Mouse (Mus musculus): Measurements from ENCODE around the gene P4hb. TPM values are rescaled to one million over a fixed set of nuclear protein-coding genes. Genes with fewer than 3 reads are reported as not detected.
A peak's percentile ranks its signal among the peaks of the same experiment; 100 is the strongest.
"Not testable (repeated sequence)": the region's sequence is repeated elsewhere in the genome, so short reads cannot be mapped to it uniquely, and the experiment has no call there.

P4hb gene
- total RNA-seq, 2 experiments from 2014 or later, result 136 to 138 TPM

GRCm38 (mm10) chr11:120600716-120601115 lies 27.7 kb upstream of the P4hb start:
- intact Hi-C loops (cut with DNase I), result no loop called here
- no peak for DNase-seq (ENCODE audit: extremely low spot score in 1 of 2, low spot score in 2 of 2)

GRCm38 (mm10) chr11:120598990-120599549 lies 26.0 kb upstream of the P4hb start:
- intact Hi-C loops (cut with DNase I), result no loop called here

GRCm38 (mm10) chr11:120598283-120598989 lies 25.4 kb upstream of the P4hb start, which contains the start of the genes Alyref and Anapc11:
TSS of gene Alyref (minus strand) at chr11:120598365.
TSS of gene Anapc11 (plus strand) at chr11:120598421.
- peak; percentile 89 to 97 for DNase-seq (ENCODE audit: extremely low spot score in 1 of 2, low spot score in 2 of 2)
- intact Hi-C loops (cut with DNase I), result no loop called here

More at GRCm38 (mm10) chr11:120598990-120599549, 26.0 kb upstream of the P4hb start:
- no peak for DNase-seq (ENCODE audit: extremely low spot score in 1 of 2, low spot score in 2 of 2)

- DNase-seq (ENCODE audit: extremely low spot score in 1 of 2, low spot score in 2 of 2), result peak in 1 of 2 experiments; percentile 49
- intact Hi-C loops (cut with DNase I), result no loop called here
These were observed 24.5 kb upstream of the P4hb start for GRCm38 (mm10) chr11:120597240-120598235.

GRCm38 (mm10) chr11:120588531-120588930 lies 15.5 kb upstream of the P4hb start:
- intact Hi-C loops (cut with DNase I), result no loop called here
- DNase-seq (ENCODE audit: extremely low spot score in 1 of 2, low spot score in 2 of 2), result no peak

GRCm38 (mm10) chr11:120583937-120584336 lies 10.9 kb upstream of the P4hb start:
- intact Hi-C loops (cut with DNase I), result no loop called here
- no peak for DNase-seq (ENCODE audit: extremely low spot score in 1 of 2, low spot score in 2 of 2)

- intact Hi-C loops (cut with DNase I); DNase-seq (ENCODE audit: extremely low spot score in 1 of 2, low spot score in 2 of 2): not testable (repeated sequence)
These were observed 9.9 kb upstream of the P4hb start for GRCm38 (mm10) chr11:120582982-120583293.

DNA sequence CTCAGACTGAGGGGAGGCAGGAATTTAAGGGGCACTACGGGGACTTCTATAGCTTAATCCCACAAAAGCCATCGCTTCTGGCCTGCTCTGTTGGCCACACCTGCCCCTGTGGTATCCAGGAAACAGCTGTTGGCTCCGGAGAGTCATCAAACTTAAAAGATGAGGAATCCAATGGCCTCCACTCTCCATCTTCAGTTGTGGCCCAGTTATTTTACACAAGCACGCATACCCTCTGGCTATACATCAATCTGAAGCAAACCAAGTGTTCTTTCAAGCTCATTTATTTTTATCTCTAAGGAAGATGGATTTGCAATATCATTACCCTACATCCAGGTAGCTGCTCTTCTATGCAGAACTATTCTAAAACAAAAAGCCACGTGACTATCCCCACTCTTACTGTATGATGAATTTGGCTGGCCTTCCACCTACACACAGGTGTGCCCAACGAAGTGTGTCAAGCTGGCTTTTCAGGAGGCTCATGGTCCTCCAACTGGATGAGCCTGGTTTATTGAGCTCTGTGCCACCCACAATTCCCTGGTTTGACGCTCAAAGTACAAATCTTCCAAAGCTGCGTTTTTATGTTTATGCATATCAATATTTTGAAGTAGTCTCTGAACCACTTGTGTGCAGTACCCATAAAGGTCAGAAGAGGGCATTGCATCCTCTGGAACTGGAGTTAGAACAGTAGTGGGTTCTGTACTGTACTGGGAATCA lies 9.4 kb upstream of the P4hb start:
- intact Hi-C loops (cut with DNase I), result no loop called here
- DNase-seq (ENCODE audit: extremely low spot score in 1 of 2, low spot score in 2 of 2), result no peak

GRCm38 (mm10) chr11:120581490-120582267 lies 8.6 kb upstream of the P4hb start, which contains the start of gene Arhgdia:
TSS of gene Arhgdia (minus strand) at chr11:120581624.
- peak; percentile 84 to 94 for DNase-seq (ENCODE audit: extremely low spot score in 1 of 2, low spot score in 2 of 2)
- intact Hi-C loops (cut with DNase I), result no loop called here

DNA sequence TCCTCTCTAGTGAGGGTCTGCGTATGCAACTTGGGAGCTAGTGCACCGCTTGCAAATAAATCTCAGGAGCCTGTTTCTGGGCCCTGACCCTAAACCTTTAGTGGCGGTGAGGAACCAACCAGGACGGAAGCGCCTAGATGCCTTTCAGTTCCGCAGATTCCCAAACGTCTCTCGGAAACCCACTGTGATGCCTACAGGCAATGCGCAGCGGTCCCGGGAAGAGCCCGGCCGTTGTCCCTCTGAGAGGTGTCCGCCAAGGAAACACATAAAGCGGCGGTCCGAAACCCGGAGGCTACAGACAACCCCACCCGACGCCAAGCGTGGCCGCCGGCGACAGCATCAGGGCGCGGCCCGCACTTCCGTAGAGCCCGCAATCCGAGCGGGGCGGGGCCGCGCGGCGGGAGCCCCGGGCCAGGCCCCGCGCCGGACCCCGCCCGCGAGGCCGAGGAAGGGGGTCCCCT lies 7.8 kb upstream of the P4hb start:
- intact Hi-C loops (cut with DNase I), result no loop called here
- peak in 1 of 2 experiments; percentile 70 for DNase-seq (ENCODE audit: extremely low spot score in 1 of 2, low spot score in 2 of 2)

DNA sequence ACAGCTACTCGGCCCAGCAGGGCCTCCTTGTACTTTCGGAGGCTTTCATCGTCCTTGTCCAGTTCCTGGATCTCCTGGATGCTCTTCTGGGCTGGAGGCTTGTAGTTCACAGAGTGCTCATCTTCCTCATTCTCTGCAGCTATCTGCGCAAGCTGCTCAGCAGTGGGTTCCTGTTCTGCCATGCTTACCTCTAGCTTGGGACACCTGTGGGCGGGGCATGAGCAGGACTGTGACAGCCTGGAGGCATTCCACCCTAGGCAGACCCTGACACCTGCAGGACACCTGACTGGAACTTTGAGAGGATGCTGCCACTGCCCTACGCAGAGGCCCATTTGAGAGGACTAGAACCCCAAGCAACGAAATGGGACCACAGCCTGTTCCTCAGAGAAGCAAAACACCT lies 7.1 kb upstream of the P4hb start:
- no peak for DNase-seq (ENCODE audit: extremely low spot score in 1 of 2, low spot score in 2 of 2)
- intact Hi-C loops (cut with DNase I), result no loop called here

DNA sequence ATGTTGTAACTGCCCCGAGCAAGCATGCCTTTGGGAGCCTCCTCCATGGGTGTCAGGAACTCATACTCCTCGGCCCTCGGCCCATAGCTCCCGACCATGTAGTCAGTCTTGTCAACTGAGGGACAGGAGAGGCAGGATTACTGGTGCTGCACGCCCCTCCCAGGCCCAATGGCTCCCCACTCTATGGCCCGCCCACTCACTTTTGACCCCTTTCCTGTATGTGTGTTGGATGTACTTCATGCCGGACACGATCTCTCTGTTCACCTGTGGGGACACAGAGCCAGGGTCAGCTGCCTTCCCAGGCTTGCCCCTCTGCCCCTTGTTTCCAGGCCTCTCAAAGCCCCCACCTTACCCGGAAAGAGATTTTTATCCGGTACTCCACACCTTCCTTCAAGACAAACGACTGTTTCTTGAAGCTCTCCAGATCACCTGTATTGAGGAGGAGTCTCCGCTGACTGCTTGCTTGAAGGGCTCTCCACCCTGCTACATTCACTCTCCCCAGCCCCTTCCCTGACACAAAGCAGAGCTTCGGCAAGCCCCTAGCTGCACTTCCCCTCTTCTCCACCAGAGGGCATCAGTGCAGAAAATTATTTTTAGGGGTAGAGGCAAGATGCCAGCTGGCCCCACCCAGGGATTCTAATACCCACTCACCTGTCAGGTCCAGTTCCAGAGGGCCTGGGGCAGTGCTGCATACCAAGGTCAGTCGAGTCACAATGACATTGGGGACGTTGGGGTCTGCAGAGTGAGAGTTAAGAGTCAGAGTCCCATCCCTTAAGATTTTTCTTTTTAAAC lies 6.5 kb upstream of the P4hb start:
- intact Hi-C loops (cut with DNase I), result no loop called here
- peak in 1 of 2 experiments; percentile 78 for DNase-seq (ENCODE audit: extremely low spot score in 1 of 2, low spot score in 2 of 2)

DNA sequence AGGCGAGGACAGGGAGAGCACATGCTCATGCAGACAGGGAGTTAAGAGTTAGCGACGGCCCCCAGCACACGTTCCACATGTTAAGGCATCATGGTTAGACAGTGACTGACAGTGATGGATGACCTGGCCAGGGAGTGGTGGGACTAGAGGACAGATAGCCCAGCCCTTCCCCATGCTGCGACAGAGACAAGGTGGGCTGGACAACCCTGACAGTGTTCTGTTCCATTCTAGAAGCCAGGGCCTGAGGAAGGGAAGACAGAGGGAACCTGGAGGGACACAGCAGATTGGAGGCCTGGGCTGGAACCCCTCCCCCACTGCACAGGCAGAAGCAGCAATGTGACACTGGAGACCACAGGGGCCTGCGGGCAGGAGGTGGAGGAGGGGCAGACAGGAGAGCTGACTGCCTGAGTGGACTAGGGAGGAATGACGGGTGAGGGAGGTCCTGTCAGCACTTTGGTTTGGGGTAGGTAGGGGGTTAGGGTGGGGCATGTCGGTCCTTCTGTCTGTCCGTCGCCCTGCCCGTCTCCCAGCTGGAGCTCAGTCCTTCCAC lies 5.7 kb upstream of the P4hb start:
- intact Hi-C loops (cut with DNase I), result no loop called here
- DNase-seq (ENCODE audit: extremely low spot score in 1 of 2, low spot score in 2 of 2), result peak in 1 of 2 experiments; percentile 57

- intact Hi-C loops (cut with DNase I), result no loop called here
- DNase-seq (ENCODE audit: extremely low spot score in 1 of 2, low spot score in 2 of 2), result peak in 1 of 2 experiments; percentile 30
These were observed 5.1 kb upstream of the P4hb start for GRCm38 (mm10) chr11:120578024-120578693.

DNA sequence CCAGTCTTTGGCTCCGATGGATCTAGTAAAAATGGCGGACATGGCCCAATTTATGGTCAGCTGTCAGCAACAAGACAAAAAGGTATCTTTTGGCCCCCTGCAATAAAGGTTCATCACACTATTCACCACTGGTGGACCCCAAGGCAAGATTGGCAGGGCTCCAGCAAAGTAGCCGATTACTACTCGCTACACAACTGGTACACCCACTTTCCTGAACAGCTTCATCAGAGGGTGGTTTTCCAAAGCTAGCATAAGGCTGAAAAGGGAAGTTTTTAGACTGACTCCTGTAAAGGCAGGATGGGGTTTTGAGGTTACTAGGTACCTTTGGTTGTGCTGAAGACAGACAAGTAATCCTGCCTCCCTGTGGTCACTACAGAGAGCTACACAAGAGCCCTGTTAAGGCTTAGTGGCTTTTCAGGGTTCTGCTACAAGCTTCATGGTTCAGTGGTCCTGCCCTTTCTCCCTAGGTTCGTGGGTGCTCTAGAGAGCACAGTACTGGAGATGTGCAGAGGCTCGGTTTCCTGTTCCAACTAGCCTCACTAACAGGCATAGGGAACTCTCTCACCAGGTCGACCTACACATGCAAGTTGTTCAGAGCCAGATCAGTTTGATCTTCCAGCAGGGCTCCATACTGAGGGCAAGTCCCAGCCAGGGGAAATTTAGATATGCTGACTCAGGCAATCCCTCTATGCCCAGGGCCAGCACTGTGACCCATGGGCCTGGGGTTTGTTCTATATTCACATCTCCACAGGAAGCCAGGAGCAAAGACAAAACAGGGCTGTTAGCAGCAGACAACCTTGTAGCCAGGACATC lies 4.4 kb upstream of the P4hb start:
- DNase-seq (ENCODE audit: extremely low spot score in 1 of 2, low spot score in 2 of 2), result peak in 1 of 2 experiments; percentile 55
- intact Hi-C loops (cut with DNase I), result no loop called here
